Mouse (Mus musculus): Measurements from ENCODE around the gene Edn3. TPM values are rescaled to one million over a fixed set of nuclear protein-coding genes. Genes with fewer than 3 reads are reported as not detected.

Gene Edn3
- polyA plus RNA-seq, 1 experiment from 2014 or later, result 19.1 TPM

DNA sequence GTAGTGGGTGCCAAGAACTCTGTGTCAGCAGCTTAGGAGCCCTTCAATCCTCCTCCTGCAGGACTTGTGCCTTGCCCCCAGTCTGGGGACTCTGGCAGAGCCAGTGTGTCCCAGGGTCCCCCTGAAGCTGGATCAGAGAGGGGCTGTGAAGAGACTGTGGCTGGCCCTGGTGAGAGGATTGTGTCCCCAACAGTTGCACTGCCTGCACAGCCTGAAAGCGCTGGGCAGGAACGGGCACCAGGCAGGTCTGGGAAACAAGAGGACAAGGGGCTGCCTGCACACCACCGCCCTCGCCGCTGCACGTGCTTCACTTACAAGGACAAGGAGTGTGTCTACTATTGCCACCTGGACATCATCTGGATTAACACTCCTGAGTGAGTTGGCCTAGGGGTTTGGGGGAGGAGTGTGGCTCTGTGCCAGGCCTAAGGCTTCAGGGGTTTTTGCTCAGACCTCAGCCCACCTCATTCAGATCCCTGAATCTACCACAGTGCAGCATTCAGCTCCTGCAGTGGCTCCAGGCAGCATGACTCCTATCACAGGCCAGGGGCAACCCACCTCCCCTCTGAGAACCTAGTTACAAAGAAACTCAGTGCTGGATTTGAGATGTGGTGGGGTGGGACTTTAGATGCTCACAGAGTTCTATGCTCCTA lies 1.2 kb downstream of the Edn3 start:
- Histone ChIP-seq H3K27ac (replicated peaks) (peak overlapping the region; percentile 71), H3K4me1 (peaks cover 26% of the 10 kb centered on the region), H3K9me3 (no peaks in the 10 kb centered on the region), H3K27me3 (replicated peaks; ENCODE audit: low read depth, poor library complexity, severe bottlenecking) (peaks cover 27% of the 10 kb centered on the region), H3K4me3 (peak overlapping the region; percentile 72), H3K36me3 (replicated peaks) (peaks cover 16% of the 10 kb centered on the region; the same call in 1 of the 2 replicates)
- peak; percentile 52 for DNase-seq (ENCODE audit: low spot score)
- 47% methylated on average over 6 of the region's 6 CpGs for WGBS

DNA sequence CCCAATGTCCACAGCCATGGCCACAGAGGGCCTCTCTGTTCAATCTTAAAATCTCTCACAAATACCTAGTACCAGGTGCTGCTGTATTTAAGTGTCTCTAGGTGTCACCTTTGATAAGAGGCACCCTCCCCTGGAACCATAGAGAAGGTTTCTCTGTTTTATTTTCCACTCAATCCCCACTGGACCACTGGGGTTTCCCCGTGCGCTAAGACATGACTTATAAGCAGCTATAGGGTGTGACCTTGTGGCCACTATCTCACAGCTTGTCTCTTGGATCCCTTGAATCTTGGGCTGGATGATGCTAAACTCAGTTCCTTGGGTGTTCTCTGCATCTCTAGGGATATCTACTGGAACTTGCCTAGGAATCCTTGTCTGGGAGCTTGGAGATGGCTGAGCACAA lies 1.9 kb downstream of the Edn3 start:
- H3K36me3 ChIP-seq (replicated peaks), result peaks cover 20% of the 10 kb centered on the region
- no peak overlapping the region for H3K4me3 ChIP-seq
- WGBS, result 92% methylated on average over 2 of the region's 2 CpGs
- peaks cover 27% of the 10 kb centered on the region for H3K27me3 ChIP-seq (replicated peaks; ENCODE audit: low read depth, poor library complexity, severe bottlenecking)
- DNase-seq (ENCODE audit: low spot score), result no peak
- no peaks in the 10 kb centered on the region for H3K9me3 ChIP-seq
- peaks cover 26% of the 10 kb centered on the region for H3K4me1 ChIP-seq
- no peak overlapping the region for H3K27ac ChIP-seq (replicated peaks)

DNA sequence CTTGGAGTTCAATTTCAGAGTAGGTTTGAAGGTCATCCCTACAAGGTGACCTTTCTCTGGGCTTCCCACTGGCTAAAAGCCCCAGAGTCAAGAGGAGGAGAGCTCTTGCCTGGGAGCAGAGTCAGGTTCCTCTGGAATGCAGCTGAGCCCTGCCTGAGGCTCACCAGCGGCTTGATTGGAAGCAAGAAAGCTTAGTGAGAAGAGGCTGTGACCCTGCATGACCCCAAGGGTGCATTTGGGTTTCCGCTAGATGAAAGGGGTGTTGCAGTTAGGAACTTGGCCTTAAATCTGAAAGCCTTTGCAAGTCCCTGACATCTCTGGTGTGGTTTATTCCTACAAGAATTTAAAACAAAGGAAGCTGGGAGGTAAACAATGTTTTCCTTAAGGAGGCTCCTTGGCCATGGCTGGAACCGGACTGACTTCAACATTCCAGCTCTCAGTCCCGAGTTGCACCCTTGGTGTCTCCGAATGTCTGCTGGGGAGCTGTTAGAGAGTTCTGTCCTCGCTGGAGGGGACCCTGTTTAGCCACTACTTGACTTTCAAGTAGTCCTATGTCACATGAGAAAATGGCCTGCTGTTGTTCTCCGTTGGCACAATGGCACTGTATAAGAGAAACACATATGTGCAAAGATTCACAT lies 8.6 kb downstream of the Edn3 start:
- Histone ChIP-seq H3K27ac (replicated peaks) (peak overlapping the region; percentile 37), H3K9me3 (no peaks in the 10 kb centered on the region), H3K4me3 (no peak overlapping the region), H3K27me3 (replicated peaks; ENCODE audit: low read depth, poor library complexity, severe bottlenecking) (no peaks in the 10 kb centered on the region), H3K36me3 (replicated peaks) (peaks cover 43% of the 10 kb centered on the region), H3K4me1 (peaks cover 30% of the 10 kb centered on the region)
- DNase-seq (ENCODE audit: low spot score), result peak; percentile 59
- 56% methylated on average over 7 of the region's 7 CpGs for WGBS

DNA sequence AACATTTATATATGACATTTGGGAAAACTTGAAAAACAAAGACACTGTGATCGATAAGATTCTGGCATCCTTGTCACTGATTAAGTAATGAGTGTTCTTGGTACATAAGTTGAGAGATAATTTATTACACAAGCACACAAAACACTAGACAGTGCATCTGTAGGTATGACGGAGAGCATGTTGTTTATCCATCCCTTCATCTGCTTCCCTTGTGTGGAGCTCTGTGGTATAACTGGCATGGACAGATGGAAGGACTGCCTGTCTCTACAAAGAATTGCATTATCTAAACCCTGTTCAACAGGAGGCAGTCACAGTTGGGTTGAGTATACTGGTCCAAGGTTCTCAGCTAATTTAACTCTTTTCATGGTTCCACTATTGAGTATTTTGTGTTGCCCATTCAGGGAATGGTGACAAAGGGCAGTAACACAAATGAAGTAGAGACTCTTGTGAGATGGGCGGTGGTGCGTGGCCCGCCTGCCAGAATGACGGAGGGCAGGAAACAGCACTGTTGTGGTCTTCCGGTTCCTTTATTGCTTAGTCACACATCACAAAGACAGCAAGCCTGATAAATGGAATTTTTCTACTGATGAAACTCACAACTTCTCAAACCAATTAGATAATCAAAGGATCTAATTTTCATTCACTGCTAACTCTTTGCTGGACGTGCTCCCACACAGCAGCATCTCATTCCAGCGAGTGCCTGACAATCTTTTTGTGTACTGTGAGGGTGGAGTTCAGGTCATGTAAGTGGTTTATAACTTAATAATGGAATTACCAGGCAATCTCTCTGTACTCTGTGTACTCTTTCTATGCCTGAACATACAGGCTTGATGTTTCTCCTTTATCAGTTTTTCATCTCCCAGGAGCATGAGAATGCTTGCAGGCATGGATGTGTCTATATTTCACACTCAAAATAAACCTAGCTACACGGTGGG lies 14.0 kb downstream of the Edn3 start:
- WGBS, result 84% methylated on average over 10 of the region's 10 CpGs
- DNase-seq (ENCODE audit: low spot score), result no peak
- H3K9me3 ChIP-seq, result no peaks in the 10 kb centered on the region
- peaks cover 26% of the 10 kb centered on the region for H3K36me3 ChIP-seq (replicated peaks)
- H3K4me1 ChIP-seq, result peaks cover 28% of the 10 kb centered on the region
- H3K27me3 ChIP-seq (replicated peaks; ENCODE audit: low read depth, poor library complexity, severe bottlenecking), result no peaks in the 10 kb centered on the region
- no peak overlapping the region for H3K4me3 ChIP-seq
- H3K27ac ChIP-seq (replicated peaks), result no peak overlapping the region

DNA sequence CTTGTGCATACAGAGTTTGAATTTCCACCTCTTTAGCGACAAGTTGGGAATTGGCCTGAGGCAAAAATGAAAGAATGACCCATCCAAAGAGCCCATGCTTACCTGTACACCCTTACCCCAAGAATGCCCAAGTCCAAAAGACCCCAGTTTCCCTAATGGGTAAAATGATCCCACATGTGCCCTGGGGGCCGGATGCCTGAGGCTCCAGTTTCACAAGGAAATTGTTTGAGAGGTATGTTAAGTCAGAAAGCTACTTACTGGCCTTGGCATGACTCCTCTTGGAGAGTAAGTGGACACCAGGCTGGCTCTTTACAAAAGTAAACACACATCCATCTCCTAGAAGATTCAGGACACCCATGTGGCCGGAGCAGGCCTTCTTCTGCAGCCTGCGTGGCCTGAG lies 21.6 kb downstream of the Edn3 start:
- Histone ChIP-seq H3K36me3 (replicated peaks) (0 out of 2 replicates have a peak, but pooled peaks cover 8% of the 10 kb centered on the region), H3K4me3 (no peak overlapping the region), H3K27me3 (replicated peaks; ENCODE audit: low read depth, poor library complexity, severe bottlenecking) (no peaks in the 10 kb centered on the region), H3K9me3 (no peaks in the 10 kb centered on the region), H3K4me1 (peaks cover 48% of the 10 kb centered on the region), H3K27ac (replicated peaks) (peak overlapping the region; percentile 78)
- WGBS, result 50% methylated on average over 4 of the region's 4 CpGs
- peak; percentile 68 for DNase-seq (ENCODE audit: low spot score)

DNA sequence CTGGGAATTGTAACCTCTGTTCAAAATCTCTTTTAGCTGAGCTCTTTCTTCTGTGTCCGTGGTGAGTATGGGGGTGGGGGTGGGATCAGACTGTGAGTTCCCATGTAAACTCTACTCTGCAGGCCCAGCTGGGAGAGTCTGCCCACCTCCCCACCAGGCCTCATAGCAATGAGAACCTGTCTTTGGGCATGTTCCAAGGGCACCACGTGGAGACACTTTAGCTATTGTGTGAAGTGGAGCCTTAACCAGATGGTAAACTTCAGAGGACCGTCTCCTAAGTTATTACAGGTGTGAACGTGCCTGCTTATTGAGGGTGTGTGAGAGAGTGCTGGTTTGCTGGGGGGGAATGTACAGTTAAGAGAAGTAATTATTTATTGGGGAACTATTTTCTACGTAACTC lies 22.5 kb downstream of the Edn3 start:
- DNase-seq (ENCODE audit: low spot score), result peak; percentile 30
- peak overlapping the region; percentile 78; the same call in 1 of the 2 replicates for H3K27ac ChIP-seq (replicated peaks)

DNA sequence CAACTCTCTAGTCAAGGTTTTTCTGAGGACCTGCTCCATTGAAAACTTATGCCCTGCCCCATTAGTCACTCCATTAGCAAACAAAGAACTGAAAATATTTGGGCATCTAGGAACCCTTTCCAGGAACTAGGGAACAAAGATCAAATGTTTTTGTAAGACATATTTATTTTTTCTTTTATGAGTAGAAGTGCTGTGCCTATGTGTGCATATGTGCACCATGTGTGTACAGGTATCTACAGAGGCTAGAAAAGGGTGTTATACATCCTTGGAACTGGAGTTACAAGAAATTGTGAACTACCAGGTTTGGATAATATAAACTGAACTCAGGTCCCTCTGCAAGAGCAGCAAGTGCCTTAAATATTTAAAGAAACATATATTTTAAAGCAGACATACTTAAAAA lies 28.4 kb downstream of the Edn3 start:
- Histone ChIP-seq H3K4me1 (peaks cover 19% of the 10 kb centered on the region), H3K36me3 (replicated peaks) (no peaks in the 10 kb centered on the region), H3K27ac (replicated peaks) (no peak overlapping the region), H3K9me3 (no peaks in the 10 kb centered on the region), H3K4me3 (no peak overlapping the region), H3K27me3 (replicated peaks; ENCODE audit: low read depth, poor library complexity, severe bottlenecking) (no peaks in the 10 kb centered on the region)
- no peak for DNase-seq (ENCODE audit: low spot score)

More for the DNA sequence above, 22.5 kb downstream of the Edn3 start:
- Histone ChIP-seq H3K9me3 (no peaks in the 10 kb centered on the region), H3K27me3 (replicated peaks; ENCODE audit: low read depth, poor library complexity, severe bottlenecking) (no peaks in the 10 kb centered on the region), H3K36me3 (replicated peaks) (0 out of 2 replicates have a peak, but pooled peaks cover 8% of the 10 kb centered on the region), H3K4me1 (peaks cover 53% of the 10 kb centered on the region), H3K4me3 (no peak overlapping the region)
- WGBS, result 54% methylated on average over 5 of the region's 5 CpGs

DNA sequence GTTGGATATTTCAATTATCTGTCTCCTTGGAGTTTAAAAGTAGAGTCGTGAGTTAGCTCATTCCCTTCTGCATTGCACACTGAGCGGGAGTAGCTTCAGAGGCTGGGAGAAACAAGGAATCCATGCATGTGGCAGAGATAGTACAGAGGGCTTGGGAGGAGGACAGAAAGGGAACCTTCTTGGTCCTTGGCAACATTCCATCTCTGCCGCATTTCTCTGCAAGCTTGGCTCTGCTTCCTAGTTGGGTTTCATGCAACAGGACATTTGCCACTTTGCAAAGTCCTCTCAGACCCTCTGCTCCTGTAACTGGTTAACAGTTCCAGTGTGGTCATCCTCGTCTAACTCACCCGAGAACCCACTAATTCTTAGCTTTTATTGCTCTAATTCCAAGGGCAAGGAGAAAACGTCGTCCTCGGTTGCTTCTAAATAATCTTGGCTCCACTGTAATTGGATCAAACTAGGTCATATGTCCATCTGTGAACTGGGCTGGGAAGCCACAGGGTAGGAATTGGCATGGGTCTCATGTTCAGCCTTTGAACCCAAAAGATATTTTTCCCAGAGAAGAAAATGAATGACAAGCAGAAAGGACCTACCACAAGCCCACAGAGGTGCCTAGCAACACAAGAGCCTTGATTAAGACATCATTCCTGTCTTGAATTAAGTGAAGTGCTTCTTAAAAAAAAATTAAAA lies 32.2 kb downstream of the Edn3 start:
- Histone ChIP-seq H3K27ac (replicated peaks) (no peak overlapping the region), H3K9me3 (no peaks in the 10 kb centered on the region), H3K4me3 (no peak overlapping the region), H3K27me3 (replicated peaks; ENCODE audit: low read depth, poor library complexity, severe bottlenecking) (no peaks in the 10 kb centered on the region), H3K4me1 (peaks cover 10% of the 10 kb centered on the region), H3K36me3 (replicated peaks) (no peaks in the 10 kb centered on the region)
- DNase-seq (ENCODE audit: low spot score), result no peak
- 78% methylated on average over 8 of the region's 8 CpGs for WGBS

DNA sequence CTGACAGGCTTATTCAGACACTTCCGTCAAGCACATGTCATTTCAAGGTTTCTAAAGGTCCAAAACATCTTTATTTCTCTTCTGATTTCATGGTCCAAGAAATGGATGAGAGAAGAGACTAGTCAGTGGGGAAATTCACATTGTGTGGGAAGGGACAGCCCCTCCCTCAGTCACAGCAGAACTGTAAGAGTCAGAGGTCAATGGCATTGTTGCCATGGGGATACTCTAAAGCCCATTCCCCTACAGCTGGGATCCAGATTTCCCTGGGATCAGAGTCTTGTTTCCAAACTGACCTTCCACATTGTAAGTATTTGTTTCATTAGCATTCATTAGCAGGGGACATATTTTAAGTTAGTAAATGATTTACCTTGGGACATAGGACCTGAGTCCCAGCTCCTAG lies 32.8 kb downstream of the Edn3 start:
- Histone ChIP-seq H3K4me1 (peaks cover 10% of the 10 kb centered on the region), H3K27me3 (replicated peaks; ENCODE audit: low read depth, poor library complexity, severe bottlenecking) (no peaks in the 10 kb centered on the region), H3K27ac (replicated peaks) (no peak overlapping the region), H3K36me3 (replicated peaks) (no peaks in the 10 kb centered on the region), H3K9me3 (no peaks in the 10 kb centered on the region), H3K4me3 (no peak overlapping the region)
- 68% methylated on average over 1 of the region's 1 CpGs for WGBS
- peak; percentile 35 for DNase-seq (ENCODE audit: low spot score)

DNA sequence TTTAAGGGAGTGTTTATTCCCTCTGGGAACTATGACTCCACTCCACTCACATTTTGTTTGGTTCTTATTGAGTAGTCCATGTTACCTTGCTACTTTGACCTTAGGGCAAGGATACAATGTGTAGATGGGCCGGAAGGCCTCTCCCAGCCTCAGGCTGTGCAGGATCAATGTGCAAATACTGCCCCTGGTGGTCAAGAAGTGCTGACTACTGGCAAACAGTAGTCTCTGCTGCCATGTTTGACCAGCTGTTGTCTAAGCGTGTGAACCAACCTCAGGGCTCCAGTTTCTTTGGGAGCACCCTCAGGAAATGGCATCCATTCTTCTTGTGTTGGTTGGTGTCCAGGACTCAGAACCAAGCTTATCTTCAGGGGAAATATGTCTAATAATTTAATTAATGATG lies 36.6 kb downstream of the Edn3 start:
- no peak for DNase-seq (ENCODE audit: low spot score)
- WGBS, result 83% methylated on average over 2 of the region's 2 CpGs
- Histone ChIP-seq H3K27me3 (replicated peaks; ENCODE audit: low read depth, poor library complexity, severe bottlenecking) (no peaks in the 10 kb centered on the region), H3K4me3 (no peak overlapping the region), H3K27ac (replicated peaks) (no peak overlapping the region), H3K36me3 (replicated peaks) (no peaks in the 10 kb centered on the region), H3K4me1 (peaks cover 10% of the 10 kb centered on the region), H3K9me3 (no peaks in the 10 kb centered on the region)

DNA sequence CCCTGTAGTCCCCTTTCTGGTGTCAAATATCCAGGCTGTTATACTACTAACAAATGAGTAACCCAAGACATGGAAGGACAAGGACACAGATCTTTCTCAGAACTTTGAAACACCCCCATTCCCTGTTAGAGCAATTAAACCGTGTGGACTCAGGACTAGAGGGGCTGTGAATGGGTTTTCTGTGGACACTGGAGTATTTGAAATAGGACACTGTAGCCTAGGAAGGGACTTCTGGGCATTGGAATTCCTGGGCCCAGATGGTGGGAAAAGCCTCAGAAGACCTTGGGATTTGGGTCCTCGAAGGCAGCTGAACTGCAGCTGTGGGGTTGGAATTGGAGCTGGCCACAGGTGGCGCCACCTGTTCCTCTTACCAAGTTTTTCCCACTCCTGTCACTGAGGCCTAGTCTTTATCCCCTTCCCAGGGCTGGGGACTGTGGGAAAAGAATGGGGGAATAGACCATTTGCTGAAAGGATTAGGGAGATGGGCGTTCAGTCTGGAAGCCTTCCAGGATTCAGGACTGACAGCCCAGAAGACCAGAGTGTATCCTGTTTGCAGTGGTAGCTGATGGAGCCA lies 37.2 kb downstream of the Edn3 start:
- Histone ChIP-seq H3K36me3 (replicated peaks) (no peaks in the 10 kb centered on the region), H3K27me3 (replicated peaks; ENCODE audit: low read depth, poor library complexity, severe bottlenecking) (no peaks in the 10 kb centered on the region), H3K9me3 (no peaks in the 10 kb centered on the region), H3K27ac (replicated peaks) (no peak overlapping the region), H3K4me1 (peaks cover 10% of the 10 kb centered on the region), H3K4me3 (no peak overlapping the region)
- 71% methylated on average over 4 of the region's 4 CpGs for WGBS
- DNase-seq (ENCODE audit: low spot score), result no peak

DNA sequence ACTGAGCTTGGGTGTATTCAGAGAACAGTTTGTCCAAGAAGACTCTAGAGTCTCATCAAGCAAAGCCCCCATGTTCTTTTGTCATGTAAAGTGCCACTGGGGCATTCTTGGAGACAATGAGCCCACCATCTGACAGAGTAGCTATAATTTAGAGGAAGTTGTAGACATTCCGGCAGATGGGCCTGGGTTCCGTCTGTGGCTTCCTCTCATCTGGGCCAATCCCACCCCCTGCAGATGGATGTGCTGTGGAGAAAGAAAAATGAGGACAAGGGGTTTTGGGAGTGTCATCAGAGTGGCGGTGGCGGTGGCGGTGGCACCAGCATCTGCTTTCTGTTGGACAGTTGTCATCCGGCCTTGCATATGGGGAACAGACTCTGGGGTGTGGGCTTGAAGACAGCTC lies 42.0 kb downstream of the Edn3 start:
- Histone ChIP-seq H3K9me3 (peaks cover 4% of the 10 kb centered on the region; the same call in 1 of the 2 replicates), H3K4me1 (no peaks in the 10 kb centered on the region), H3K4me3 (no peak overlapping the region), H3K36me3 (replicated peaks) (no peaks in the 10 kb centered on the region), H3K27ac (replicated peaks) (no peak overlapping the region), H3K27me3 (replicated peaks; ENCODE audit: low read depth, poor library complexity, severe bottlenecking) (no peaks in the 10 kb centered on the region)
- 97% methylated on average over 6 of the region's 6 CpGs for WGBS
- DNase-seq (ENCODE audit: low spot score), result no peak

All from embryonic facial prominence, embryonic 10.5 days (tissue).